Mouse (Mus musculus): ENCODE results near the gene Lrrc29. TPM values are rescaled to one million over a fixed set of nuclear protein-coding genes. Genes with fewer than 3 reads are reported as not detected.
A peak's percentile ranks its signal among the peaks of the same experiment; 100 is the strongest.
"Not testable (repeated sequence)": the region's sequence is repeated elsewhere in the genome, so short reads cannot be mapped to it uniquely, and the experiment has no call there.

Lrrc29 gene
- polyA plus RNA-seq, 2 experiments = 1.9 to 3.2 TPM

- ATAC-seq (ENCODE audit: low FRiP score, low read depth) (no peak), DNase-seq (ENCODE audit: low spot score) (no peak)
- peaks cover 12% of the 10 kb centered on the region for H3K27me3 ChIP-seq (ENCODE audit: control insufficient read depth, insufficient read depth, low read length)
- H3K4me1 ChIP-seq (ENCODE audit: control insufficient read depth, insufficient read depth, low read length) = peaks cover 24% of the 10 kb centered on the region
- no peak overlapping the region for H3K27ac ChIP-seq (replicated peaks; ENCODE audit: low read depth, low read length)
- no peaks in the 10 kb centered on the region for H3K36me3 ChIP-seq (ENCODE audit: control insufficient read depth, insufficient read depth, low read length)
- no peak overlapping the region for H3K4me3 ChIP-seq (replicated peaks; ENCODE audit: low read length)
- H3K9me3 ChIP-seq (ENCODE audit: control insufficient read depth, low read length) = no peaks in the 10 kb centered on the region
- TF ChIP-seq POLR2A (IDR thresholded peaks at IDR 0.05; ENCODE audit: borderline replicate concordance, extremely low read depth, insufficient read depth, insufficient read length) = no peak
- no peak overlapping the region for H3K4me2 ChIP-seq (replicated peaks; ENCODE audit: low read depth, low read length, severe bottlenecking)
- H3K9ac ChIP-seq (ENCODE audit: low read depth, low read length, severe bottlenecking) = no peak overlapping the region
- WGBS = 81% methylated on average over 5 of the region's 7 CpGs
These were observed 33.6 kb downstream of the Lrrc29 start for GRCm38 (mm10) chr8:105292471-105292870.

GRCm38 (mm10) chr8:105291802-105292201 lies 34.3 kb downstream of the Lrrc29 start:
- ATAC-seq (ENCODE audit: low FRiP score, low read depth); H3K36me3 ChIP-seq (ENCODE audit: control insufficient read depth, insufficient read depth, low read length); H3K9me3 ChIP-seq (ENCODE audit: control insufficient read depth, low read length); H3K27ac ChIP-seq (replicated peaks; ENCODE audit: low read depth, low read length); DNase-seq (ENCODE audit: low spot score); H3K4me3 ChIP-seq (replicated peaks; ENCODE audit: low read length); H3K9ac ChIP-seq (ENCODE audit: low read depth, low read length, severe bottlenecking); H3K4me2 ChIP-seq (replicated peaks; ENCODE audit: low read depth, low read length, severe bottlenecking): not testable (repeated sequence)
- H3K4me1 ChIP-seq (ENCODE audit: control insufficient read depth, insufficient read depth, low read length) = peaks cover 21% of the 10 kb centered on the region
- 61% methylated on average over 3 of the region's 3 CpGs for WGBS
- peaks cover 12% of the 10 kb centered on the region for H3K27me3 ChIP-seq (ENCODE audit: control insufficient read depth, insufficient read depth, low read length)

- ATAC-seq (ENCODE audit: low FRiP score, low read depth); H3K27ac ChIP-seq (replicated peaks; ENCODE audit: low read depth, low read length); H3K9me3 ChIP-seq (ENCODE audit: control insufficient read depth, low read length); H3K4me3 ChIP-seq (replicated peaks; ENCODE audit: low read length); H3K36me3 ChIP-seq (ENCODE audit: control insufficient read depth, insufficient read depth, low read length); DNase-seq (ENCODE audit: low spot score); H3K4me2 ChIP-seq (replicated peaks; ENCODE audit: low read depth, low read length, severe bottlenecking); H3K9ac ChIP-seq (ENCODE audit: low read depth, low read length, severe bottlenecking): not testable (repeated sequence)
- peaks cover 18% of the 10 kb centered on the region for H3K4me1 ChIP-seq (ENCODE audit: control insufficient read depth, insufficient read depth, low read length)
- peaks cover 12% of the 10 kb centered on the region for H3K27me3 ChIP-seq (ENCODE audit: control insufficient read depth, insufficient read depth, low read length)
- 87% methylated on average over 8 of the region's 8 CpGs for WGBS
These were observed 34.7 kb downstream of the Lrrc29 start for GRCm38 (mm10) chr8:105291364-105291763.

- Histone ChIP-seq H3K27me3 (ENCODE audit: control insufficient read depth, insufficient read depth, low read length) (peaks cover 12% of the 10 kb centered on the region), H3K27ac (replicated peaks; ENCODE audit: low read depth, low read length) (no peak overlapping the region), H3K4me1 (ENCODE audit: control insufficient read depth, insufficient read depth, low read length) (peaks cover 18% of the 10 kb centered on the region), H3K4me3 (replicated peaks; ENCODE audit: low read length) (peak overlapping the region; percentile 47; the same call in 1 of the 2 replicates), H3K4me2 (replicated peaks; ENCODE audit: low read depth, low read length, severe bottlenecking) (peak overlapping the region; percentile 62), H3K36me3 (ENCODE audit: control insufficient read depth, insufficient read depth, low read length) (no peaks in the 10 kb centered on the region), H3K9me3 (ENCODE audit: control insufficient read depth, low read length) (no peaks in the 10 kb centered on the region), H3K9ac (ENCODE audit: low read depth, low read length, severe bottlenecking) (no peak overlapping the region)
- ATAC-seq (ENCODE audit: low FRiP score, low read depth) (no peak), DNase-seq (ENCODE audit: low spot score) (peak; percentile 92)
- TF ChIP-seq POLR2A (IDR thresholded peaks at IDR 0.05; ENCODE audit: borderline replicate concordance, extremely low read depth, insufficient read depth, insufficient read length) = no peak
- WGBS = 6% methylated on average over 31 of the region's 31 CpGs
These were observed 35.3 kb downstream of the Lrrc29 start for GRCm38 (mm10) chr8:105290554-105291314.

- H3K27ac ChIP-seq (replicated peaks; ENCODE audit: low read depth, low read length) = peak within 1 kb of the TSS; percentile 39
- no peaks in the 10 kb centered on the region for H3K9me3 ChIP-seq (ENCODE audit: control insufficient read depth, low read length)
- ATAC-seq (ENCODE audit: low FRiP score, low read depth) (peak; percentile 16), DNase-seq (ENCODE audit: low spot score) (no peak)
- peaks cover 1% of the 10 kb centered on the region for H3K36me3 ChIP-seq (ENCODE audit: control insufficient read depth, insufficient read depth, low read length)
- WGBS = under 1% methylated on average over 40 of the region's 43 CpGs
- H3K4me1 ChIP-seq (ENCODE audit: control insufficient read depth, insufficient read depth, low read length) = peaks cover 18% of the 10 kb centered on the region
- peak within 1 kb of the TSS; percentile 52 for H3K9ac ChIP-seq (ENCODE audit: low read depth, low read length, severe bottlenecking)
- no peak for TF ChIP-seq POLR2A (IDR thresholded peaks at IDR 0.05; ENCODE audit: borderline replicate concordance, extremely low read depth, insufficient read depth, insufficient read length)
- H3K4me2 ChIP-seq (replicated peaks; ENCODE audit: low read depth, low read length, severe bottlenecking) = peak within 1 kb of the TSS; percentile 62
- H3K4me3 ChIP-seq (replicated peaks; ENCODE audit: low read length) = peak within 1 kb of the TSS; percentile 47
- peaks cover 12% of the 10 kb centered on the region for H3K27me3 ChIP-seq (ENCODE audit: control insufficient read depth, insufficient read depth, low read length)
These were observed 36.1 kb downstream of the Lrrc29 start, which contains the start of gene 4931428F04Rik for GRCm38 (mm10) chr8:105289805-105290460. 4931428F04Rik (minus strand) TSS chr8:105289864.

All from limb, embryonic 14.5 days (tissue).